Mouse (Mus musculus) MEL (cell line): ENCODE data around the gene Mpp2.

Experiments used
- CHD1 ChIP-seq: IDR thresholded peaks from 2 replicates; pipeline ENCODE4 v1.6.1; 2012; ENCODE audit warnings: low read depth, mild to moderate bottlenecking, inconsistent platforms, low read length, improper control_type of control experiment
- CTCF ChIP-seq, 3 experiments: IDR thresholded peaks in 2 of 3; conservative IDR thresholded peaks in 1 of 3; 2 replicates each; pipeline ENCODE4 v1.5.1; 2011 to 2012; ENCODE audit warnings: low read length in 3 of 3, low read depth in 2 of 3, mild to moderate bottlenecking in 2 of 3, improper control_type of control experiment in 1 of 3, inconsistent platforms in 1 of 3, mixed read lengths in 1 of 3, moderate library complexity in 1 of 3; ENCODE audit not compliant: control insufficient read depth in 1 of 3, insufficient read depth in 1 of 3, poor library complexity in 1 of 3, severe bottlenecking in 1 of 3
- EP300 ChIP-seq, 2 experiments: IDR thresholded peaks; 2 replicates each; pipeline ENCODE4 v1.6.1; 2011; ENCODE audit warnings: improper control_type of control experiment in 2 of 2, low read length in 2 of 2, low read depth in 1 of 2, mild to moderate bottlenecking in 1 of 2
- POLR2A ChIP-seq, 2 experiments: IDR thresholded peaks; 2 replicates each; pipeline ENCODE4 v1.6.1; 2011 to 2012; ENCODE audit warnings: low read length in 2 of 2, mild to moderate bottlenecking in 2 of 2, control low read depth in 1 of 2, improper control_type of control experiment in 1 of 2, low read depth in 1 of 2, moderate library complexity in 1 of 2; ENCODE audit not compliant: control insufficient read depth in 1 of 2, insufficient read depth in 1 of 2, poor library complexity in 1 of 2
- POLR2AphosphoS5 ChIP-seq: IDR thresholded peaks from 2 replicates; pipeline ENCODE4 v1.6.1; 2012; ENCODE audit warnings: low read depth, borderline replicate concordance, mild to moderate bottlenecking, inconsistent platforms, low read length, moderate library complexity, mixed read lengths
- TAL1 ChIP-seq: IDR thresholded peaks from 2 replicates; pipeline ENCODE4 v1.6.1; 2012; ENCODE audit warnings: mild to moderate bottlenecking, inconsistent platforms, low read length, moderate library complexity, mixed read lengths

GRCm38 (mm10) chr11:102024084-102024758 is 64.1 kb downstream of the Mpp2 start:
- TF ChIP-seq CTCF (IDR thresholded peaks at IDR 0.05 in 2 of 3, conservative IDR thresholded peaks at IDR 0.05 in 1 of 3; ENCODE audit: control insufficient read depth in 1 of 3, insufficient read depth in 1 of 3, low read depth in 2 of 3, low read length in 3 of 3, poor library complexity in 1 of 3, severe bottlenecking in 1 of 3) (no peak), POLR2AphosphoS5 (no peak), EP300 (IDR thresholded peaks at IDR 0.05; ENCODE audit: low read depth in 1 of 2, low read length in 2 of 2) (no peak), POLR2A (IDR thresholded peaks at IDR 0.05; ENCODE audit: control insufficient read depth in 1 of 2, insufficient read depth in 1 of 2, low read depth in 1 of 2, low read length in 2 of 2, poor library complexity in 1 of 2) (no peak), CHD1 (no peak), TAL1 (no peak)
